Comparison of ENCODE assay signal across 9 mouse cellular contexts in genomic region chr5:33651541-33651920, GRCm38 (mm10). TPM values are rescaled to one million over a fixed set of nuclear protein-coding genes. Genes with fewer than 3 reads are reported as not detected.
DNase-seq lines count a peak whose midpoint lies in the region; ATAC-seq and TF ChIP-seq lines count a peak whose summit lies in the region.
"Had no signal": no experiment of that assay in that cellular context is flagged by ENCODE, and none has a peak within 500 bp of the region (broad histone marks: within the 10 kb centered on the region; RNA-seq: fewer than 3 reads in every experiment).

No protein-coding gene starts in this region.

- peak overlapping the region; percentile 100 for H3K27ac ChIP-seq in heart, adult 2 months
- peak overlapping the region; percentile 99 for H3K27ac ChIP-seq in forebrain, embryonic 10.5 days
- H3K27ac ChIP-seq in liver, embryonic 11.5 days (ENCODE audit: low read depth, low read length), result peak overlapping the region; percentile 95

- H3K9me3 ChIP-seq in forebrain, embryonic 10.5 days, result no peaks in the 10 kb centered on the region
- no peaks in the 10 kb centered on the region for H3K9me3 ChIP-seq in liver, embryonic 11.5 days (ENCODE audit: control insufficient read depth, low read length)

- TF ChIP-seq POLR2A in heart, adult 2 months (IDR thresholded peaks at IDR 0.05; ENCODE audit: insufficient read depth, low read depth, low read length), result no peak

- H3K4me3 ChIP-seq in heart, adult 2 months, result peak overlapping the region; percentile 73
- H3K4me3 ChIP-seq in forebrain, embryonic 10.5 days, result peak overlapping the region; percentile 78
- H3K4me3 ChIP-seq in liver, embryonic 11.5 days (ENCODE audit: low read depth, low read length), result peak overlapping the region; percentile 87

- TF ChIP-seq CTCF in heart, adult 2 months (IDR thresholded peaks at IDR 0.05), result no peak

- peak overlapping the region; percentile 65 for H3K9ac ChIP-seq in heart, adult 2 months (ENCODE audit: low read depth, low read length)
- peak overlapping the region; percentile 93 for H3K9ac ChIP-seq in liver, embryonic 11.5 days (ENCODE audit: low read depth, low read length)

- WGBS in heart, adult 2 months, result under 1% methylated on average over 11 of the region's 11 CpGs
- WGBS in forebrain, embryonic 10.5 days, result under 1% methylated on average over 11 of the region's 11 CpGs
- 0% methylated on average over 11 of the region's 11 CpGs for WGBS in liver, embryonic 11.5 days

- intact Hi-C loops in heart, adult 2 months (cut with DNase I), result loop anchor here (2.0 to 10.0 kb wide), 3 partner anchors 21 to 713 kb away; partner anchors contain the start of genes Fam193a and Mxd4

- no peaks in the 10 kb centered on the region for H3K79me2 ChIP-seq in heart, adult 2 months (replicated peaks; ENCODE audit: control insufficient read depth, insufficient read depth, low read length)

- no peak for DNase-seq in heart, adult 2 months
- DNase-seq in heart, adult 8-10 months (ENCODE audit: low spot score), result no peak
- DNase-seq in CD4-positive helper T cell, adult 2 months (ENCODE audit: low read depth, low spot score), result peak; percentile 75
- no peak for DNase-seq in forebrain, embryonic 10.5 days (ENCODE audit: extremely low spot score, low spot score)
- no peak for DNase-seq in liver, embryonic 11.5 days (ENCODE audit: low spot score)
- no peak for DNase-seq in frontal cortex, postnatal 14 days (ENCODE audit: low spot score in 2 of 2)
- DNase-seq in adipocyte (ENCODE audit: low spot score), result no peak
- DNase-seq in cerebellum, adult 11 months, result no peak

- H3K4me2 ChIP-seq in liver, embryonic 11.5 days, result peak overlapping the region; percentile 96

- no peak for ATAC-seq in liver, embryonic 11.5 days (replicated peaks; ENCODE audit: low FRiP score)

- TF ChIP-seq EP300 in heart, adult 2 months (IDR thresholded peaks at IDR 0.05; ENCODE audit: insufficient read depth, low read depth, low read length), result no peak

- peaks cover 3% of the 10 kb centered on the region for H3K4me1 ChIP-seq in heart, adult 2 months (ENCODE audit: control insufficient read depth, insufficient read depth, low read length)
- H3K4me1 ChIP-seq in forebrain, embryonic 10.5 days, result peaks cover 49% of the 10 kb centered on the region
- peaks cover 30% of the 10 kb centered on the region for H3K4me1 ChIP-seq in liver, embryonic 11.5 days (replicated peaks; ENCODE audit: control insufficient read depth, insufficient read depth, low read length)

- H3K27me3 ChIP-seq in heart, adult 2 months (ENCODE audit: control insufficient read depth, insufficient read depth, low read length), result no peaks in the 10 kb centered on the region
- H3K27me3 ChIP-seq in forebrain, embryonic 10.5 days (ENCODE audit: poor library complexity, severe bottlenecking), result no peaks in the 10 kb centered on the region
- no peaks in the 10 kb centered on the region for H3K27me3 ChIP-seq in liver, embryonic 11.5 days (replicated peaks; ENCODE audit: control insufficient read depth, insufficient read depth, low read length)
- H3K27me3 ChIP-seq: Patski had no signal

- peaks cover 11% of the 10 kb centered on the region; the same call in 1 of the 2 replicates for H3K36me3 ChIP-seq in heart, adult 2 months (ENCODE audit: control insufficient read depth, insufficient read depth, low read length)
- H3K36me3 ChIP-seq in forebrain, embryonic 10.5 days (replicated peaks), result peaks cover 69% of the 10 kb centered on the region
- peaks cover 45% of the 10 kb centered on the region for H3K36me3 ChIP-seq in liver, embryonic 11.5 days (ENCODE audit: control insufficient read depth, insufficient read depth, low read length)

RNA-seq across cellular contexts. Expression of gene Slbp, which starts 0.8 kb away (rescaled TPM):
- 10 to 100 TPM; 10.6 to 12.7 TPM for total RNA-seq in heart, adult 2 months (2021)
- 7.7 and 13.8 TPM in 2 replicates for polyA plus RNA-seq in heart, adult 2 months (2012; rRNA removed)
- 10 to 100 TPM in 2 of 4 experiments, 1 to 10 TPM in 2; 8.8 to 12.0 (median 10.6) TPM for total RNA-seq in heart, adult 8-10 months (2022)
- 335 and 357 TPM in 2 replicates for polyA plus RNA-seq in forebrain, embryonic 10.5 days (2016; fragmentation: Nextera tagmentation; extraction: Ambion mirVana)
- 369 and 394 TPM in 2 replicates for polyA plus RNA-seq in liver, embryonic 11.5 days (2014; fragmentation: Nextera tagmentation; extraction: Ambion mirVana)

RNA-seq across cellular contexts. Expression of gene Tacc3, which starts 6.4 kb away (rescaled TPM):
- 1 to 10 TPM; 1.4 to 3.1 TPM for total RNA-seq in heart, adult 2 months (2021)
- 1.8 and 2.6 TPM in 2 replicates for polyA plus RNA-seq in heart, adult 2 months (2012; rRNA removed)
- 1 to 10 TPM; 1.6 to 3.1 (median 2.1) TPM for total RNA-seq in heart, adult 8-10 months (2022)
- 349 TPM in 2 replicates for polyA plus RNA-seq in forebrain, embryonic 10.5 days (2016; fragmentation: Nextera tagmentation; extraction: Ambion mirVana)
- 229 and 255 TPM in 2 replicates for polyA plus RNA-seq in liver, embryonic 11.5 days (2014; fragmentation: Nextera tagmentation; extraction: Ambion mirVana)

RNA-seq across cellular contexts. Expression of gene Tmem129, which starts 6.7 kb away (rescaled TPM):
- total RNA-seq in heart, adult 2 months (2021), result 10 to 100 TPM; 19.3 to 21.8 TPM
- 40.1 and 49.0 TPM in 2 replicates for polyA plus RNA-seq in heart, adult 2 months (2012; rRNA removed)
- total RNA-seq in heart, adult 8-10 months (2022), result 10 to 100 TPM; 20.4 to 22.2 (median 21.9) TPM
- 38.0 and 39.5 TPM in 2 replicates for polyA plus RNA-seq in forebrain, embryonic 10.5 days (2016; fragmentation: Nextera tagmentation; extraction: Ambion mirVana)
- polyA plus RNA-seq in liver, embryonic 11.5 days (2014; fragmentation: Nextera tagmentation; extraction: Ambion mirVana), result 35.7 and 38.0 TPM in 2 replicates

RNA-seq across cellular contexts. Expression of gene Gm9903, which starts 21.8 kb away (rescaled TPM):
- total RNA-seq in heart, adult 2 months (2021), result 1 to 10 TPM; 1.0 to 1.1 TPM
- polyA plus RNA-seq in heart, adult 2 months (2012; rRNA removed), result 2.1 and 2.5 TPM in 2 replicates
- total RNA-seq in heart, adult 8-10 months (2022), result 1 to 10 TPM in 2 of 4 experiments, under 1 TPM in 2; 0.87 to 1.1 (median 1.0) TPM
- polyA plus RNA-seq in forebrain, embryonic 10.5 days (2016; fragmentation: Nextera tagmentation; extraction: Ambion mirVana), result 0.41 and 0.52 TPM in 2 replicates
- polyA plus RNA-seq in liver, embryonic 11.5 days (2014; fragmentation: Nextera tagmentation; extraction: Ambion mirVana), result 0.22 and 0.27 TPM in 2 replicates

RNA-seq across cellular contexts. Expression of gene Fam53a, which starts 22.1 kb away (rescaled TPM):
- 10 to 100 TPM; 26.1 to 26.9 TPM for total RNA-seq in heart, adult 2 months (2021)
- polyA plus RNA-seq in heart, adult 2 months (2012; rRNA removed), result 19.7 and 22.8 TPM in 2 replicates
- 10 to 100 TPM; 24.0 to 30.9 (median 28.1) TPM for total RNA-seq in heart, adult 8-10 months (2022)
- polyA plus RNA-seq in forebrain, embryonic 10.5 days (2016; fragmentation: Nextera tagmentation; extraction: Ambion mirVana), result 70.0 and 73.0 TPM in 2 replicates
- 62.5 and 63.6 TPM in 2 replicates for polyA plus RNA-seq in liver, embryonic 11.5 days (2014; fragmentation: Nextera tagmentation; extraction: Ambion mirVana)

Comparison
In these comparisons a context has a peak if more than half of its experiments do, and no peak if none do; other contexts are left out.
1. RNA of gene Slbp, which starts 0.8 kb away (polyA plus RNA-seq): 369 to 394 TPM in liver, embryonic 11.5 days and 335 to 357 TPM in forebrain, embryonic 10.5 days; 7.7 to 13.8 TPM in heart, adult 2 months; every median in the first group is over 10 times any median in the second.
2. RNA of gene Tacc3, which starts 6.4 kb away (polyA plus RNA-seq): 349 TPM in forebrain, embryonic 10.5 days and 229 to 255 TPM in liver, embryonic 11.5 days; 1.8 to 2.6 TPM in heart, adult 2 months; every median in the first group is over 10 times any median in the second.
3. Peak in every context shown above with its lines, with median percentiles within 50 percentile points of each other: H3K27ac ChIP-seq and H3K4me3 ChIP-seq.